Mouse (Mus musculus): Measurements from ENCODE around the gene Gm28035.

The Gm28035 gene

GRCm38 (mm10) chr2:30240267-30240666 lies at the start of gene Gm28035:
TSS of gene Gm28035 (plus strand) at chr2:30240567.
- no peak for DNase-seq (ENCODE audit: low read depth in 2 of 2, low spot score in 2 of 2)

GRCm38 (mm10) chr2:30191790-30192580 lies 48.4 kb upstream of the Gm28035 start:
- DNase-seq (ENCODE audit: low read depth in 2 of 2, low spot score in 2 of 2), result no peak

- no peak for DNase-seq (ENCODE audit: low read depth in 2 of 2, low spot score in 2 of 2)
Observed at GRCm38 (mm10) chr2:30194656-30195055, 45.7 kb upstream of the Gm28035 start.

- DNase-seq (ENCODE audit: low read depth in 2 of 2, low spot score in 2 of 2), result no peak
Observed at GRCm38 (mm10) chr2:30198021-30198420, 42.3 kb upstream of the Gm28035 start.

DNA sequence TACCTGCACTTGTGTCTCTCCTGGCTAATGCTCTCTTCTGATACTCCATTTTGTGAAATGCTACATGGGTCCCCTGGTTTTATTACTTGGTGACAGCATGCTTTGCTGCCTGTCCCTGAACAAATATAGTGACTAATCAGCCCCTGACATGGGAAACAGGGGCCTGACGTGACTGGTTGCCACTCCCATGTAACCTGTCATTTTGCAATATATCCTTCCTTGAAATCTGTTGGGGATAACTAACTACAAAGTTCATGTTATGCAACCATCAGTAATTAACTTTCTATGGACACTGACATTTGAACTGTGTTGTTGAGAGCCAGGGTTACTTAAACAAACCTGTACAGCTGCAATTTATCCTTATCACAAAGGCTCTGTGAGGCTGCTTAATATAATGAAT lies 40.4 kb upstream of the Gm28035 start:
- no peak for DNase-seq (ENCODE audit: low read depth in 2 of 2, low spot score in 2 of 2)

DNA sequence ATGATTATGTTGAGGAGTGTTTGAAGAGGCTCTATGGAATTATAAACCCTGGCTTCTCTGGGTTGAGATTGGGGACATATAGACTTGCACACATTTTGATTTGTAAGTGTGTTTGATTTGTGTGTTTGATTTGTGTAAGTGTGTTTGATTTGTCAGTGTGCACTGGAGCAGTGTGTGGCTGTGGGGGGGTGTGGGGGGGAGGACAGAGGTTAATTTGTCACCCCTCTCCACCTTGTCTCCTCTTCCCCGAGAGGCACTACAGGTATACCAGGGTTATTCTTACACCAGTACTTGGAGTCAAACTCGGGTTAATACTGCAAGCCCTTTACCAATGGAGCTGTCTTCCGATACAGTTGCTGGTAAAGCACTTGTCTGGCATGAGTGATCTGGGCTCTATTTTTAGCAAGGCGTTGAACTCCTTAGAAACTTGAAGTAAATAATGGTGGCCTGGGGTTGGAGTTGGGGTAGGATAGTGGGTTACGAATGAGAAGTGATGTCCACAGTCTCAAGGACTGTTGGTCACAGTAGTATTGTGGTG lies 39.9 kb upstream of the Gm28035 start:
- no peak for DNase-seq (ENCODE audit: low read depth in 2 of 2, low spot score in 2 of 2)

- peak; percentile 44 to 60 for DNase-seq (ENCODE audit: low read depth in 2 of 2, low spot score in 2 of 2)
Observed at GRCm38 (mm10) chr2:30203439-30203838, 36.9 kb upstream of the Gm28035 start.

GRCm38 (mm10) chr2:30205255-30205628 lies 35.1 kb upstream of the Gm28035 start:
- DNase-seq (ENCODE audit: low read depth in 2 of 2, low spot score in 2 of 2), result no peak

DNA sequence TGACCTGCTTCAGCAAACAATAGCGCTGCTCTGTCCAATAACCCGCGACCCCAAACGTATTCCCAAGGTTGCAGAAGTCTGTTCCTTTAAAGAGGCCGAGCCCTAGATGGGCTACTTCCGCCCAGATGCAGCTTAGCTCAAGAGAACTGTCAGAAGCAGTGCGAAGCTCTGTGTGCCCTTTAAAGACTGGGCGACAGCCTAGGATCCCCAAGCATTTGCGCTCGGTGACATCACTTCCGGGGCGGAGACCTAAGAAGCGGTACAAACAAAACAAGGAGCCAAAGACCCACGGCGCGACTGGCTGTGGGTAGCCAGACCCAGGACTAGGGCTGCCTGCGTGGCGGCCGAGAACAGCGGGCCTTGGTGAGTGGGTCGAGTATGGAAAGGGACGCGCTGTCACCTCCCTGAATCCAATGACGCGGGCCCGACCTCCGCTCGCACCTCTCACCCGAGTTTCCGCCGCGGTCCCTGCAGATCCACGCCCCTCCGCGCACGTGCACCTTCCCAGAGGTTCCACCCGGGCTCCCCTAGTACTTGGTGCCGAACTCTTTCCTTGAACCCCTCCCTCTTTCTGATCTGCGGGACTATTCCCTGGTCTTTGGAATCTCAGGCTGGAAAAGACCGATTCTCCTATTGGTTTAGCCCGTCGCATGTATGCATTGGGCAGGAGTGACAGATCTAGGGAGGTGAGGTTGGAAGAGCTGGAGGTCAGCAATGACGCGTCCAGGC lies 34.6 kb upstream of the Gm28035 start, which contains the start of gene Kyat1:
TSS of gene Kyat1 (minus strand) at position 219 of the 729 bp plus-strand sequence.
- DNase-seq (ENCODE audit: low read depth in 2 of 2, low spot score in 2 of 2), result peak; percentile 88 to 93

DNA sequence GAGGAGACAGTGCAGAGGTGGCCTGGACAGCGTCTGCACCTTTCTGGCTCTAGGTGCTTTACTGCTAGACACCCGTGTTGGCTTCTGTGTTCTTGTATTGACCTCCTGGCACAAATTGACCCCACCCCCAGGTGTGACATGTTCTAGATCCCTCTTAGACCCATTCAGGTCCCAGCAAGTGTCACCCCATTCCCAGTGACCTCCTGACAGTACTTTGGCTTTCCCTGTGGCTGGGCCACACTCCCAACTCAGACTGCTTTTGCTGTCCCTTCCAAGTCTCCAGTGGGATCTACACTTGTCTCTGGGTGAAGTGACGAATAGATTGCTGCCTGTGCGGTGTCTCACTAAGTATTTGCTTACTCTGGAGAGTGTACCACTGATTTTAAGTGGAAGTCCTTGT lies 33.0 kb upstream of the Gm28035 start:
- no peak for DNase-seq (ENCODE audit: low read depth in 2 of 2, low spot score in 2 of 2)

DNA sequence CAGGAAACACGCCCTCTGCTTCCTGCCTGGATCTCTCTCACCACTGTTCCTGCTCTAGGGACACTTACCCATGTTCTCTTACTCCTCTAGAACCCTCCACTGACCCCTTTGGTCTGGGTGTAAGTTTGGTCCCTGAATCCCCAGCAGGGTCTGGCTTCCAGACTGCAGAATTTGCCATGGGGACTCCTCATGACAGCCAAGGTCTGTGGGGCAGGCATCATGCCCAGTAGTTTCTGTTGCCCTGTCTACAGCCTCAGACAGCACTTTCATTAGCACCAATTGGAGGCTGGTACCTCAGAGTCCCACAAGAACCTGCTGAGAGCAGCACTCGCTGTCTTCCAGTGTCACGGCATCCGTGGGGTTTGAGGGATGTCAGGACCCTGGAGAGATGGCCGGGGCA lies 32.5 kb upstream of the Gm28035 start:
- no peak for DNase-seq (ENCODE audit: low read depth in 2 of 2, low spot score in 2 of 2)

GRCm38 (mm10) chr2:30211408-30212168 lies 28.8 kb upstream of the Gm28035 start:
- no peak for DNase-seq (ENCODE audit: low read depth in 2 of 2, low spot score in 2 of 2)

- no peak for DNase-seq (ENCODE audit: low read depth in 2 of 2, low spot score in 2 of 2)
Observed at GRCm38 (mm10) chr2:30212169-30212545, 28.2 kb upstream of the Gm28035 start.

GRCm38 (mm10) chr2:30212951-30213350 lies 27.4 kb upstream of the Gm28035 start:
- no peak for DNase-seq (ENCODE audit: low read depth in 2 of 2, low spot score in 2 of 2)

GRCm38 (mm10) chr2:30214745-30215144 lies 25.6 kb upstream of the Gm28035 start:
- no peak for DNase-seq (ENCODE audit: low read depth in 2 of 2, low spot score in 2 of 2)

GRCm38 (mm10) chr2:30215493-30215892 lies 24.9 kb upstream of the Gm28035 start:
- DNase-seq (ENCODE audit: low read depth in 2 of 2, low spot score in 2 of 2), result no peak

GRCm38 (mm10) chr2:30216293-30216692 lies 24.1 kb upstream of the Gm28035 start:
- no peak for DNase-seq (ENCODE audit: low read depth in 2 of 2, low spot score in 2 of 2)

GRCm38 (mm10) chr2:30235593-30235992 lies 4.8 kb upstream of the Gm28035 start:
- DNase-seq (ENCODE audit: low read depth in 2 of 2, low spot score in 2 of 2), result no peak

DNA sequence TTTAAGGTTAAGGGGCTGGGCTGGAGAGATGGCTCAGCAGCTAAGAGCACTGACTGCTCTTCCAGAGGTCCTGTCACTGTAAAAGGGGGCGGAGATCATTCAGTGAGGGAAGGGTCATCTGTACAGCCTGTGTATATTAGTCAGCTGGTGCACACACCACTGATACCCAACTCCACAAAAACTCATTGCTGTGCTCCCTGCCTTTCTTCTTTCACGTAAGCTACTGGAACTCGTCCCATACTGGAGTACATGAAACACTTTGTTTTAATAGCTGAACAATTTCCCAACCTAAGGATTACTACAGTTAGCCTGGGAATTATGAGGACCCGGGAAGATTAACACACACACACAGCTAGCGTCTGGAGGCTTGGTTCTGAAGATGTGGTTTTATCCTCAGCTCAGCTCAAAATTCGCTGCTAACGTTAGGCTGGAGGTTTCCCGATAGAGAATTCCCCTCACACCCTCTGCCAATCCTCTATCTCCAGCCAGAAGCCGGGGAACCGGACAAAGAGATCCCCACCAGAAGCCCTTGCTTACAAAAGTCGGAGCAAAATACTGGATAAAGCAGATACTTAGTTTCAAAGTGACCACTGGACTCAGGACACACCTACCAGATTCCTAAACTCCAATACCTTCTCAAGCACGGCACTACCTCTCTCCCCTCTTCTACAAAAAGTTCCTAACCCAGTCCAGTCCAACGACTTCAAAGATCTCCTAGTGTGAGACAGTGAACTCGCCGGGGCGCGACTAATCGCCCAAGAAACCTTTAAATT lies 3.8 kb upstream of the Gm28035 start:
- DNase-seq (ENCODE audit: low read depth in 2 of 2, low spot score in 2 of 2), result no peak

- DNase-seq (ENCODE audit: low read depth in 2 of 2, low spot score in 2 of 2), result peak; percentile 100
Observed at GRCm38 (mm10) chr2:30237199-30237880, 3.0 kb upstream of the Gm28035 start, which contains the start of gene Lrrc8a. TSS of gene Lrrc8a (plus strand) at chr2:30237715.

Measured in CD8-positive naive resting alpha-beta T cell, adult 2 months (primary cell).